Mouse (Mus musculus) heart, adult 18-20 months (tissue): ENCODE measurements around the gene Trpm5. TPM values are rescaled to one million over a fixed set of nuclear protein-coding genes. Genes with fewer than 3 reads are reported as not detected.

Experiments used
- DNase-seq, 2 experiments: peaks; one replicate each; pipeline ENCODE4 v3.0.0; 2021 to 2022; ENCODE audit warnings: mixed read lengths in 1 of 2
- total RNA-seq, 2 experiments: library from RNA; stranded (reverse); gene quantifications; 2 replicates each; pipeline ENCODE4 v1.2.3; 2021

The Trpm5 gene
- total RNA-seq, 2 experiments from 2014 or later, result 0.10 TPM; not detected in 1

DNA sequence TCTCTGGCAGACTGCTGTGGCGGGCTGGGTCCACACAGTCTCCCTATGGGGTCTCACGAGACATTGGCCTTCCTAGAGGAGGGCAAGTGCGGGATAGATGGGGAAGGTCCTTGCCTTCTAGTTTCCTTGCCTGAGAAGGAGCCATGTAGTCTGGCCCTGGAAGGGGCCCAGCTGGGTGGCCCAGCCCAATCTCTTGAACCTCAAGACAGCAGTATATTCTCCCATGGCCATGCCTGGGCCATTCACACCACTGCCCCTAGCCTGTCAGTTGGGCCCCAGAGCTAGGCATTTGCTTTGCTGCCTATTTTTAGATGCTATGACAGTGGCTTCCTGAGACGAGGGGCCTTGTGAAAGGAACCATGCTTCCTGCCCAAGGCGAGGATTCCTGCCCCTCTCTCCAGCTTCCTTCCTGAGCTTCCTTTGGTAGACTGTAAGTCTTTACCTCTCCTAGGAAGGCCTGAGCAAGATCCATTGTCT is 36.2 kb downstream of the Trpm5 start:
- DNase-seq, result peak; percentile 52 to 75

DNA sequence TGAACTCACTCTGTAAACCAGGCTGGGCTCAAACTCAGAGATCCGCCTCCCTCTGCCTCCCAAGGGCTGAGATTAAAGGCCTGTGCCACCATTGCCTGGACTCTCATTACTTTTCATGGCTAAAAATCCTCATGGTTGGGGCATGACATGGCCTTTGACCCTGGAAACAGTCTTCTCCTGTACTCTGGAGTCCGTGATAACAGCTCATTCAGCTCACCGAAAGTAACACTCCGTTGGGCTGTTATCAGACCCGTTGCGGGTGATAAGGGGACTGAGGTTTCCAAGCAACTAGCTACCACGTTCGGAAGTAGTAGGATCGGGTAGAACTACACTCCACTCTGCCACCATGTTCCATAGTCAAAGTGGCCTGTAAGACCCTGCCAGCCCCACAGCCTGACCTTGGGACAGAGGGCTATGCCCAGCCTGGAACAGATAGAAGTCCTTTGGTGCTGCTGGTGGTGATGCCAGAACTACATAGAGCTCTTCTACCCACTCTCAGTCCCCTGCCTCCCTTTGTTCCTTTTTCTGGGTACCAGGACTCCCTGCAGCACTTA is 36.7 kb downstream of the Trpm5 start:
- peak in 1 of 2 experiments; percentile 33 for DNase-seq

DNA sequence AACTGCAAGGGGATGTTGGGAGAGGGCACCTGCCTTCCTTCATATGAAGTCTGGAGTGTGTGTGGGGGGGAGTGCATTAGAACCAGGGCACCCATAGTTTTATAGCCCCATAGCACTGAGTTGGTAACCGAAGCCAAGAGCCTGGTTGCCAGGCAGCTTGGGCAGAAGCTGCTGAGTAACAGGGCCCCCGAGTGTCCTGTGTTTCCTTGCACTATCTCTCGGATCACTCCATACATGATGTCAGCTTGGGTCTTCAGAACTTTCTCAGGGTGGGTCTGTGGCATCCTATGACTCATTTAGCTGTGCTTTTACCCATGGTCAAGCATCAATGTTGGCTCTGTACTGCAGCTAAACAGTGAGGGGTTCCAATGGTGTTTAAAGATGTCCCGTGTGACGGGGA is 37.4 kb downstream of the Trpm5 start:
- peak in 1 of 2 experiments; percentile 22 for DNase-seq

DNA sequence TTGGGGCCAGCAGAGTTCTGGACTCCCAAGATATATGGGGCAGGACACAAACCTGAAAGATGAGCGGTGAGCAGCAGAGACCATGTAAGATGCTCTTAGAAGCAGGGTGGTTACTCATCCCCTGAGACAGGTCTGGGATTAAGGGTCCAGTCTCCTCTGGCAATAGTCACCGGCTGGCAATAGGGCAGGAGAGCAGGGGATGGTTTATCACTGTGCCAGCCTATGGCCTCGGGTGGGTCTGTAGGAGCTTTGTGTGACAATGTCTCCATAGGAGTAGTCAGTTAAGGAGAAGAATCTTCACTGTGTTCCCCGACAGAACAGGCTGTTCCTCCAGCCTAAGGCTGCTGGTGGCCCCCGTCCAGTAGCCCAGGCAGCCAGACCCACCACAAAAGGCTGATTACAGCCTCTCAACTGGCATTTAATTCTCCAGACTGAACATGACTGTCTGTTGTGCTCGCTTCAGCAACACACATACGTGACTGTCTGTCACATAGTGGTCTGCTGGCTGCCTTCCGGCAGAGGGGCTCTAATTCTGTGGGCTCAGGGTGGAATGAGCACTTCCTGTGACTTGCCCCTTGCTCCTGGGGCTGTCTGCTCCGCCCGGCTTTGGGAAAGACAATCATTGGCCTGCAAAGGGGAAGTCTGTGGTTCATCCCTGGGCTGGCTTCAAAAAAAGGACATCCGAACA is 38.8 kb downstream of the Trpm5 start:
- DNase-seq, result peak; percentile 24 to 43

DNA sequence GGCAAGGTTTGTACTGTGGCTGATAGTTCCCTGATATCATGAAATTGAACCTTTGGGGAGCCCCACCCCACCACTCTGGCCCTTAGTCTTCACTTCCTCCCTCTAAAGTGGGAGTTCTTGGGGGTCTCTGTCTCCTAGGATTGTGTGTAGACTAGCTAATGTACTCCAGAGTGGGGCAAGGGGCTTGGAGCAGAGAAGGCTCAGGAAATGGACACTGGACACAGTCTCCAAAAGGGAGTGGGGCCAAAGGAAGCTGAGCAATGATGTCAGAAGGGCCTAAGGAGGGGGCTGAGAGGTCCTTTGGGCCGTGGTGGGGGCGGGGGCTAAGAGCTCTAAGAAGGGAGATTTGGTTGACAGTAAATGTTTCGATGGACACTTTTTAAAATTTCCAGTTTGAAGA is 39.4 kb downstream of the Trpm5 start:
- DNase-seq, result peak; percentile 33 to 36

DNA sequence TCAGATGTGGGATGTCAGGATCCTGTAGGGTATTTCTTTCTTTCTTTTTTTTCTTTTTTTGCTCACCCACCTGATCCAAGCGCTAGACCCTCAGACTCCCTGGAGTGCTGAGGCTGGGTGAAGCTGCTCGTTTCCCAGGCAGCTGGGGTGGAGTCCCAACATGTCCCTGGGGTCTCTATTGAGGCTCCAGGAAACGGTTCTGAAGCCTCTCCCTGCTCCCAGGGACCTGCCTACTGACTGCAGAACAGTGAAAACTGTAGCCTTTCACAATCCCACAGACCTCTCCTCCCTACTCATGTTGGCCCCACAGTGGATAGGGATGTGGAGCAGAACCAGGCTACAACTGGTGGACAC is 39.9 kb downstream of the Trpm5 start:
- peak in 1 of 2 experiments; percentile 37 for DNase-seq

DNA sequence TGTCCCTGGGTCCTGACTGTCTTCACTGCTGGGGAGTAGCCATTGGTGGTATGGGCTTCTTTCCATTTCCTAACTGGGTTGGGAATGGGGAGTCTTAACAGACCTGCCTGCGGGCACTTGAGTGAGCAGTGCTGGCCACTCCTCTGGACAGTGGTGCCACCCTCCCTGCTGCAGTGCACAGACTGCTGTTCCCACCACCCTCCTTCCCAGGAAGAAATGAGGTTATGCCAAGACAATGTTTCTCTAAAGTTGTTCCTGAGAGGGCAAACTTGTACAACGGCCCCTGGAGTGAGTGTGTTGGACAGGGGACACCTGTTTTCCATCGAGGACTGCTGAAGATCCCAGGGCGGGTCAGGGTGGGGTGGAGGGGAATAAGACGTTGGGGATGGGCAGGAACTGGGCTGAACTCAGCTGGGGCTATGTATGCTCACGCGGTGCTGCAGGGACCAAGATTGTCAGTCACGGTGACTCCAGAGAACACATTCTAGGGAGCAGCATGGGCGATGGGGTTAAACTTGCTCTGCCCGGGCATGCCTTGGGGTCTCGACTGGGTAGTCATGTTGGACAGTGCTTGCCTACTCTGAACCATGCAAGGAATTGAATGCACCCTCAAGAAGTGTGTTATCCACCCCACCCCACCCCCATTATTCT is 40.4 kb downstream of the Trpm5 start:
- peak in 1 of 2 experiments; percentile 26 for DNase-seq

DNA sequence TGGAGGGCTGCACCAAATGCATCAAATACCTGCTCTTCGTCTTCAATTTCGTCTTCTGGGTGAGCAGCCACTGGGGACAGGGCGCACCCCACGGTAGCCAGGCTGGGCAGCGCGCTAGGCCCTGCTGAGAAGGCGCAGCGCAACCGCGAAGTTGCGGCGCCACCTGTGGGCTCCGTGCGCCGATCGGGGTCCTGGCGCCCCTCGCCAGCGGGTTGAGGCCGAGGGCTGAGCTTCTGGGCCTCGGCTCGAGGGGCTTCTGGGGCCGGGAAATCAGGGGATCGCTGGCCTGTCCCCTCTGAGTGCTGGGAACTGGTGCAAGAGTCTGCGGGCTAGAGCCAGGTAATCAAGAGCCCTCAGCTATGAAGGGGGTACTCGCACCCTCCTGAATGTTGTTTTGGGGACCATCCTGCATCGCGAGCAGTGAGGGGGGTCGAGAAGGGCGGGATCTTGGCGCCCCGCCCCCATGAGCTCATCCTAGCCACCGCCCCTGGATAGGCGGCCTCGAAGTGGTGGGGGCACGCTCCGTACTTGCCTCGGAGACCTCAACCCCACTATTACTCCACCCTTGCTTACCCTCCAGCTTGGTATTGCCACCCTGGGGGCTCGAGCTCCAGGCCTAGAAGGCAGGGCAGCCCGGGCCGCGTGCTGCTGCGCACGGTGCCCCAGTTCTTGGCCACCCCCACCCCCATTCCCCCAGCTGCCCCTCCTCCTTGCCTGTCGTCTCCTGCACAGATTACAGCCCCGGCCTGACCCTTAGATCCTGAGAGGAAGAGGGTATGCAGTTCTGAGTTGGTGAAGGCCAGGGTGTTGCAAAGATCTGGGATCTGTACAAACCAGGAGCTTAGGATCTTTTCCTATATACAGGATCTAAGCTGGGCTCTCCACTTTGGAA is 41.2 kb downstream of the Trpm5 start:
- peak; percentile 79 to 80 for DNase-seq

DNA sequence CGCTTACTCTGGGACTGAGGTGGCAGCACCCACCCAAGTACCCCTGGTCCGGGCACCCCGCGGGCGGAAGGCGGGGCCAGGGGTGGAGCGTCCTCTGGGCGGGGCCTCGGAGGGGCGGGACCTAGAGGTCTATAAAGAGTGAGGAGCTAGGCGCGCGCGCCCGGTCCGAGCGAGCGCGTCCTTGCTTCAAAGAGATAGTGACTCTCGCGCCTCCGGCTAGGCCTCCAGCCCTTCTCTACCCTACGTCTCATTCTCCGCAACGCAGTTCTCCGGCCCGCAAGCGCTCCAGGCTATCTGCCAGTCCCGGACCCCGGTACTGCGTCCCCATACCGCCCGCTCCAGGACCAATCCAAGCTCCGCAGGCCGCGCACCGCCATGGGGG is 41.8 kb downstream of the Trpm5 start, which contains the start of gene Cd81:
TSS of gene Cd81 (plus strand) at position 114 of the 382 bp plus-strand sequence.
- DNase-seq, result peak; percentile 93 to 97

DNA sequence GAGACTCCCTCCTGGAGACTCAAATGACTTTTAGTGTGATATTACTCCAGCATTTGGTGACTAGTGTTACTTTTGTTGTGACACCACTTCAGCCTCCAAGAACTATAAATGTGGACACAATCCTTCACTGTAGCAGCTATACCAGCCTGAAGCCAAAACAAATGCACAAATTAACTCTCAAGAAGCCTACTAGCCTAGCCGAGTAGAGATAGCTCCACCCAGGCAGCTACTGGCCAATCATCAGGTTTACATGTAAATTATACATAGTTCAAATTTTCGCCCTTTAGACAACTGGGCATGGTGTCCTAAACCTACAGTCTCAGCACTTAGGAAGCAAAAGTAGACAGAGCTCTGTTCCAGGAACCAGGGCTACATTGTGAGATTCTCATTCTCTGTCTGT is 43.1 kb downstream of the Trpm5 start:
- DNase-seq, result no peak

DNA sequence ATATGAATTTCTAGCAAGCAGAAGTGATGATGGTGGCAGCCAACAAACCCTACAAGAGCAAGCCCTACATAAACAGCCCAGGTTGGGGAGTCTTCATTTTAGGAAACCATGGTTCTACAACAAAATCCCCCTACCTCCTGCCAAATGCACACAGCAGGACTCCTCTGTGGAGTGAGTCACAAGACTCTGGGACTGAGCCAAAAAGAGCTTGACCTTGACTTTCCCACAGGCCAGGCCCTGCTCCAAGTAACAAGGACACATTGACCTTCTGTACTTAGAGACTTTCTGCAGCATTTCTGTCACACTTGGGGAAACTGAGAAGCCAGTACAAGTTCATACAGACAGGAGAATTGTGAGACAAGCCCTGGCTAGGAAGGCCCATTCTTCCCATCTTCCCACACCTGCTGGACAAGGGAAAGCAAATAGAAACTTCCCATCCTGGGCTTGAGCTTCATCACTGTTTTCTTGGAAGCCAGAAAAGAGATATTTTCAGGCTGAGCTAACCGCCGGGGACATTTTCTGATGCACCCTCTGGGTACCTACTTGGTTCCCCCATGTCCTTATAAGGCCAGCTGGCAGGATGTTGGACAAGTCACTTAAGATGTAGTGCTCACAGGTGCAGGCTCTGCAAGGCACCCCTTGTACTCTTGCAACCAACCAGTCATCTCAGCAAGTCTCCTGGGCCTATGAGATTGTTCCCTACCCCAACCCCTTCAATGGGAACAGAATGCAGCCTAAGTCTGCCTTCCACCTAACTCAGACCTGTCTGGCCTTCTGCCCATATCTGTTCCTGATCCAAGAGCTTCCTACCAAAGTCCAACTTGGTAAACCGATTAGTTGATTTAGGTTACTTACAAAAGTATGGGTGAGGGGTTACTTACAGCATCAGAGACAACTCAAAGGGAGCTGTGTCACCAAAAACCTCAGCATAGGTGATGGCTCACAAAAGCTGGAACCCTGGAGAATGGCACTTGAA is 44.3 kb downstream of the Trpm5 start:
- DNase-seq, result peak; percentile 86

DNA sequence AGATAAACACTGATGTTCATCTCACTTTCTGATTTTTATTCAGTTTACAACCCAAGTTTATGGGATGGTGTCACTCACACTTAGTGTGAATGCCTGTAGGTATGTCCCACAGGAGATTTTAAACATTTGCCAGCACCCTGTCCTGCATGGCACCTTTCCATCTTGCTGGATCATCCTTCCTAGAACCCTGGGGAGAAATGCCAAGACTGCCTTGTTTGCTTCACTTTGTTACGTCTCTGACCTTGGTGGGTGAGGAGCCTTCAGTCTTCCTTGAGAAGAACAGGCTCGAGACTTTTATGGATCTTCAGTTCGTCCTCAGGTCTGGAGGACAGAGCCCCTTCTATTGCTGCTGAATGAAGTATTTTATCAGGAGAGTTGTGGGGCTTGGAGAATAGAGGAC is 45.1 kb downstream of the Trpm5 start:
- no peak for DNase-seq

DNA sequence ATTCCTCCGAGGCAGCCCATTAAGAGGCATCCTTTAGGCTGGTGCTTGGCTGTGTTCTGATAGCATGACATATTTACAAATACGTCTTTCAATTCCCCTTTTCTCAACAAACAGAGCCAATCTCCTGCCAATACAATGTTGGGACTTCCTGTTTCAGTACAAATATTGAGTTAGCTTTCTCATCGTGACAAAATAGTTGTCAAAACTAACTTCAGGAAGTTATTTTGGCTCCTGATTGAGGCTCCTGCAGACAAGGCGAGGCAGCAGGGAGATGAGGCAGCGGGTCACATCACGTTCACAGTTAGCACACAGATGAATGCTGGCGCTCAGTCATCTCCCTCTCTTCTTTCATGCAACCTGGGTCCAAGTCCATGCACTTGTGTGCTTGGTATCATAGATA is 48.1 kb downstream of the Trpm5 start:
- no peak for DNase-seq

DNA sequence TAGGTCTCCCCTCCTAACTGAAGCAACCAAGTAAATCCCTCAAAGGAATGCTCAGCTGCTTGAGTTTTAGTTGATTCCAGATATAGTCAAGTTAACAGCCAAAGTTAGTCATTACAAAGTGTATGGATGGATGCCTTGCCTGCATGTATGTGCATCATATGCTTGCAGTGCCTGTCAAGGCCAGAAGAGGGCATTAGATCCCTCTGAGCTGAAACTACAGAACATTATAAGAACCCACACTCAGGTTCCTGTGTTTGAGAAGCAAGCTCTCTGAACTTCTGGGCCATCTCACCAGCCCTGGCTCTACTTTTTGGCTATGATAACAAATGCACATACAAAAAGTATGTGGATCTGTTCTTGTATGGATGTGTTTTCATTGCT is 49.6 kb downstream of the Trpm5 start:
- DNase-seq, result no peak

DNA sequence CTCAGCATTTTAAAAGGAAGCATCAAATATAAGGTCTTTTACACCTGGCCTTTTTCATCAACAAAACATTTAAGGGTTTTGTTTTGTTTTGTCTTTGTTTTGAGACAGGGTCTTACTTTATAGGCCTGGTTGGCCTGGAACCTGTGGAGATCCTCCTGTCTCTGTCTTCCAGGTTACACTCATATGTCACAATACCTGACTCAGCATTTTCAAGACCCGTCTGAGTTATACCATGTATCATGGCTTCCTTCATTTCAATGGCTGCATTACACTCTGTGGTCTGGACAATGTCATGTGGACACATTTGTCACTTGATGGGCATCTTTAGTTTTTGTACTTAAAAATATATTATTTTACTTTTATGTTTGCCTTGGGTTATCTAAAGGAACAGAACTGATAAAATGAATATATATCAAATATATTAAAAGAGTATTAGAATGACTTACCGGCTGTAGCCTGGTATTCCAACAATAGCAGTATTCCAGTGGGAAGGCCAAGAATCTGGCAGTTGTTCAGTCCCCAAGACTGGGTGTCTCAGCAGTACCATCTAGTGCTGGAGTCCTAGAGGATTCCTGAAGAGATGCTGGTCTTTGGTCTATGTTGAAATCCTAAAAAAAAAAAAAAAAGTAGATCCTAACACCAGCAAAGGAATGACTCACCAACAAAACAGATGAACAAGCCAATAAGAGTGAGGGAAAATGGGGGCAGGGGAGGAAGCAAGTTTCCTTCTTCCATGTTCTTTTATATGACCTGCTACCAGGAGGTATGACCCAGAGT is 50.2 kb downstream of the Trpm5 start:
- no peak for DNase-seq

DNA sequence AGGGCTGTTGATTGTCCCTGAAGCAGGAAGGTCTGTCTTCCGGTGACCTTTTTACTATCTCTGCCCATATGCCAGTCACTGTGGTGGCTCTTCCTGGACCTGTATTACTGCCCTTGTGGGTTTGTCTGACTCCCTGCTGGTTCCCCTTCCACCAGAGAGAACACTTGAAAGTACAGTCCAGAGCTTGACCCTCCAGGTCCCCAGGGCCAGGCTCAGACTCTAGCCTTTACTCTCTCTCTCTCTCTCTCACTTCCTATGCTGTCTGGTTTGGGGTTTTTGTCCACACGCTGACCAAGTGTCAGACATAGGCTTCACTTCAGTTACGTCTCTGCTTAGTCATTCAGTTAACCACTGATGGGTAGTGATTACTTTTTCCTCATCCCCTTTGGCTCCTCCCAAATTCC is 51.5 kb downstream of the Trpm5 start:
- peak in 1 of 2 experiments; percentile 34 for DNase-seq

DNA sequence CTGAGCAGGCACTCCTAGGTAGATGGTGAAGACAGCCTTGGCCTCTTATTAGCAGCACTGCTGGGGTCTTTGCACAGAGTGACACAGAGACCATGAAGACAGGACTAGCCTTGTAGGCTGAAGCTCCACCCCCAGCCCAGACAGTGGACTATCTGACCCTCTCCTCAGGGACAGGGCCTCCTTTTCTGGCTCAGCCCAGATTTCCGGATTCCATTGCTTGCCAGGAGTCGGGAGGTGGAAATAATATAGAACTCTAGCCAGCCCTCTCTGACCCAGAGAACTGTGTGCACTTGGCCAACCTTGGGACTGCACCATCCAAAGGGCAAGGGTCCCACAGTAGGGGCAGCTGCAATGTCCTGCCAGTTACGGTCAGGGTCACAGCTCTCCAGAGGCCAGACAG is 52.4 kb downstream of the Trpm5 start:
- peak; percentile 86 to 93 for DNase-seq

DNA sequence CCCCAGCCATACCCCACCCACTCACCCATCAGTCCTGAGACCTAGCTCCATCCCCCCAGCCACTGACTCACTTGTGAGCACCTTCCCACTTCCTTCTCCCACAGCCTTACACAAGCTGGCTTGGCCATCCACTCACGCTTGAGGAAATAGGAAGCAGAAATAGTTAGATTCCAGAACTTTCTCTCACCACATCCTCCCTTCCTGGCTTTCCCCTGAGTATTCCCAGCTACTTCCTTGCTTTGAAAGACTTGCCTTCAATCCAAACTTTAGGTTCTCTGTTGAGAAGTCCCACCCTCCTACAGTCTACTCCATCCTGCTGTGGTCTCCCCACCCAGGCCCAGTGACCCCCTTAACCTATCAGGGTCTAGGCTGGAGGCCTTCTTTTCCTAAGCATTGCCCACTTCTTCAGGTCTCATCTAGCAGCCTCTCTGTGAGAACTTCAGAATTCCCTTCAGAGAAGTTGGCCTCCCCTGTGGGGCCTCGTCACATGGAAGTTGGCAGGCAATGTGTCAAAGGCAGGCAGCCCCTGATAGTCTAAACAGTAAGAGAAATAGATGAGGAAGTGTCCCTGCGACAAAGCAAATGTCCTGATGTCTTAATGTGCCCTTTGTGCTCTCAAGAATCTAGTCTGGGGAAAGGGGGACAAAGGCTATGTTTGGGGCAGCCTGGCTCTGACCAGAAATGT is 53.2 kb downstream of the Trpm5 start:
- DNase-seq, result peak in 1 of 2 experiments; percentile 76

DNA sequence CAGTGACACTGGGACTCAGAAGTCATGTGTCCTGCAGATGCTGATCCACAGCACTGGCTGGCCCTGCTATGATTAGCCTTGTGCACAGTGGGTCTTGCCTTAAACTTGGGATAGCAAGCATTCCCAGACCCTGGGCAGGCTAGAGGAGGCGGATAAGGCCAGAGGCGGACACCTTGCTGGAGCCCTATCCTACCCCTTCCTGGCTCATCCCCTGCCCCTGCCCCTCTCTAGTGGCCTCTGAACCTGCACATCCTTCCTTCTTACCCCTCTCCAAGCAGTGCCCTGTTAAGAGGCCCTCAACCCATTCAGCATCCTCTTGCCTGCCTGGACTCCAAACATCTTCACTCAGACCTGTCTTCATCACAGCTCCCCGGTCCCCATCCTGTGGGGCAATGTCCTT is 53.9 kb downstream of the Trpm5 start:
- DNase-seq, result no peak
